8 mouse cellular contexts compared by ENCODE assay signal in genomic region chr5:142549961-142550705, GRCm38 (mm10). TPM values are rescaled to one million over a fixed set of nuclear protein-coding genes. Genes with fewer than 3 reads are reported as not detected.
DNase-seq lines count a peak whose midpoint lies in the region; ATAC-seq and TF ChIP-seq lines count a peak whose summit lies in the region.

No protein-coding gene starts in this region.

- DNase-seq in adipocyte (ENCODE audit: low spot score) = peak; percentile 67
- peak; percentile 58 for DNase-seq in heart, postnatal 4 days
- peak; percentile 47 to 49 for DNase-seq in layer of hippocampus, postnatal 10 days (ENCODE audit: low spot score in 2 of 2)
- peak; percentile 33 for DNase-seq in lung, postnatal 0 days (ENCODE audit: low spot score)
- peak; percentile 63 to 72 for DNase-seq in right cerebral cortex, postnatal 10 days (ENCODE audit: low spot score in 2 of 2)

- no peaks in the 10 kb centered on the region for H3K9me3 ChIP-seq in lung, postnatal 0 days (ENCODE audit: low read length)

- WGBS in lung, postnatal 0 days = 6% methylated on average over 31 of the region's 31 CpGs

- no peaks in the 10 kb centered on the region for H3K36me3 ChIP-seq in C2C12 (ENCODE audit: control insufficient read depth, insufficient read depth)
- H3K36me3 ChIP-seq in lung, postnatal 0 days (ENCODE audit: insufficient read depth, low read length) = no peaks in the 10 kb centered on the region

- peak overlapping the region; percentile 26; the same call in 1 of the 2 replicates for H3K9ac ChIP-seq in lung, postnatal 0 days (replicated peaks; ENCODE audit: low read depth)

- H3ac ChIP-seq in C2C12 (ENCODE audit: control insufficient read depth, insufficient read length, low read depth) = peak overlapping the region; percentile 88

- H3K79me3 ChIP-seq in C2C12 (ENCODE audit: low read depth) = no peaks in the 10 kb centered on the region

- H3K27ac ChIP-seq in lung, postnatal 0 days (ENCODE audit: low read length) = peak overlapping the region; percentile 55

- TF ChIP-seq CTCF in C2C12 (IDR thresholded peaks at IDR 0.05; ENCODE audit: control insufficient read depth, insufficient read depth, insufficient read length) = no peak
- TF ChIP-seq CTCF in lung, postnatal 0 days (IDR thresholded peaks at IDR 0.05) = no peak

- ATAC-seq in frontal cortex, adult (ENCODE audit: low TSS enrichment) = peak; percentile 20; the same call in 1 of the 2 replicates
- ATAC-seq in lung, postnatal 0 days = no peak
- ATAC-seq in activated CD4-positive, CD25-positive, alpha-beta regulatory T cell, adult 4 months = no peak

- H3K4me1 ChIP-seq in lung, postnatal 0 days (ENCODE audit: insufficient read depth, low read depth, low read length) = peaks cover 3% of the 10 kb centered on the region; the same call in 1 of the 2 replicates

- H3K27me3 ChIP-seq in C2C12 (ENCODE audit: control insufficient read depth, insufficient read depth, insufficient read length) = no peaks in the 10 kb centered on the region
- no peaks in the 10 kb centered on the region for H3K27me3 ChIP-seq in lung, postnatal 0 days (replicated peaks; ENCODE audit: insufficient read depth, low read length)

- H3K4me3 ChIP-seq in C2C12 (ENCODE audit: insufficient read depth, poor library complexity, severe bottlenecking) = peak overlapping the region; percentile 41
- peak overlapping the region; percentile 58 for H3K4me3 ChIP-seq in lung, postnatal 0 days (ENCODE audit: low read depth, low read length)

- TF ChIP-seq EP300 in lung, postnatal 0 days (IDR thresholded peaks at IDR 0.05) = no peak

- peak overlapping the region; percentile 98 for H3K4me2 ChIP-seq in lung, postnatal 0 days (replicated peaks; ENCODE audit: low read depth, low read length)

- H3K79me2 ChIP-seq in C2C12 (ENCODE audit: control insufficient read depth, insufficient read depth) = no peaks in the 10 kb centered on the region

TF ChIP-seq in C2C12, 6 proteins besides CTCF, POLR2A, EP300 and RAD21:
- TF ChIP-seq MYOG (IDR thresholded peaks at IDR 0.05; ENCODE audit: control insufficient read depth, extremely low read depth, insufficient read length) (no peak), MYOD1 (IDR thresholded peaks at IDR 0.05; ENCODE audit: control insufficient read depth, insufficient read length, low read depth) (no peak), USF1 (IDR thresholded peaks at IDR 0.05; ENCODE audit: low read depth) (no peak), FOSL1 (IDR thresholded peaks at IDR 0.05; ENCODE audit: insufficient read depth, low read length, poor library complexity, severe bottlenecking) (no peak), MAX (IDR thresholded peaks at IDR 0.05) (no peak), CEBPB (IDR thresholded peaks at IDR 0.05; ENCODE audit: low read depth) (no peak)

RNA-seq across cellular contexts. Expression of gene Radil, which starts 0.8 kb away (rescaled TPM):
- polyA plus RNA-seq in C2C12 (2012; fragmentation: generic; extraction: Trizol) = 2.5 TPM
- total RNA-seq in heart, postnatal 4 days (2021) = 1 to 10 TPM; 3.7 to 5.6 TPM
- 10 to 100 TPM; 13.9 to 15.7 TPM for total RNA-seq in layer of hippocampus, postnatal 10 days (2021)
- 13.5 and 14.5 TPM in 2 replicates for polyA plus RNA-seq in lung, postnatal 0 days (2015; fragmentation: Nextera tagmentation; extraction: Ambion mirVana)
- polyA plus RNA-seq in activated CD4-positive, CD25-positive, alpha-beta regulatory T cell, adult 4 months (2017; shearing (Covaris generic)) = not detected

RNA-seq across cellular contexts. Expression of gene Papolb, which starts 20.3 kb away (rescaled TPM):
- polyA plus RNA-seq in C2C12 (2012; fragmentation: generic; extraction: Trizol) = 0.07 TPM
- total RNA-seq in heart, postnatal 4 days (2021) = under 1 TPM; 0.18 to 0.19 TPM
- under 1 TPM; 0.67 to 0.85 TPM for total RNA-seq in layer of hippocampus, postnatal 10 days (2021)
- polyA plus RNA-seq in lung, postnatal 0 days (2015; fragmentation: Nextera tagmentation; extraction: Ambion mirVana) = 0.12 and 0.15 TPM in 2 replicates
- not detected for polyA plus RNA-seq in activated CD4-positive, CD25-positive, alpha-beta regulatory T cell, adult 4 months (2017; shearing (Covaris generic))

RNA-seq across cellular contexts. Expression of gene Mmd2, which starts 58.5 kb away (rescaled TPM):
- polyA plus RNA-seq in C2C12 (2012; fragmentation: generic; extraction: Trizol) = not detected
- total RNA-seq in heart, postnatal 4 days (2021) = under 1 TPM; 0.10 to 0.18 TPM
- total RNA-seq in layer of hippocampus, postnatal 10 days (2021) = 100 to 1,000 TPM; 164 to 175 TPM
- polyA plus RNA-seq in lung, postnatal 0 days (2015; fragmentation: Nextera tagmentation; extraction: Ambion mirVana) = 0.05 TPM in 1 of 2 replicates, not detected in the other
- polyA plus RNA-seq in activated CD4-positive, CD25-positive, alpha-beta regulatory T cell, adult 4 months (2017; shearing (Covaris generic)) = not detected
